Mouse (Mus musculus): ENCODE measurements at regions not wholly inside any gene's neighbourhood (a gene's known extent, or its start where the extent isn't known, plus 50 kb on each side); places are given as distances from the start of the nearest gene placed in this dataset.

GRCm38 (mm10) chr5:90164434-90164833 is 59.4 kb downstream of the Cox18 start:
- H3K27ac ChIP-seq: no peak overlapping the region
- WGBS: 89% methylated on average over 8 of the region's 8 CpGs
- no peaks in the 10 kb centered on the region for H3K36me3 ChIP-seq
- no peak overlapping the region for H3K9ac ChIP-seq
- no peaks in the 10 kb centered on the region for H3K27me3 ChIP-seq
- H3K4me2 ChIP-seq: no peak overlapping the region
- no peaks in the 10 kb centered on the region for H3K9me3 ChIP-seq
- H3K4me1 ChIP-seq: no peaks in the 10 kb centered on the region
- no peak for ATAC-seq (ENCODE audit: insufficient number of reproducible peaks, low FRiP score, low TSS enrichment, low read depth)
- H3K4me3 ChIP-seq: no peak overlapping the region

GRCm38 (mm10) chr5:90163033-90163859 is 60.6 kb downstream of the Cox18 start:
- no peak overlapping the region for H3K27ac ChIP-seq
- H3K27me3 ChIP-seq: no peaks in the 10 kb centered on the region
- WGBS: 42% methylated on average over 18 of the region's 18 CpGs
- no peak overlapping the region for H3K9ac ChIP-seq
- H3K9me3 ChIP-seq: no peaks in the 10 kb centered on the region
- H3K4me2 ChIP-seq: no peak overlapping the region
- H3K36me3 ChIP-seq: no peaks in the 10 kb centered on the region
- no peak for ATAC-seq (ENCODE audit: insufficient number of reproducible peaks, low FRiP score, low TSS enrichment, low read depth)
- no peaks in the 10 kb centered on the region for H3K4me1 ChIP-seq
- H3K4me3 ChIP-seq: no peak overlapping the region

- H3K27ac ChIP-seq: no peak overlapping the region
- WGBS: 43% methylated on average over 4 of the region's 4 CpGs
- no peak overlapping the region for H3K4me3 ChIP-seq
- no peaks in the 10 kb centered on the region for H3K27me3 ChIP-seq
- H3K36me3 ChIP-seq: no peaks in the 10 kb centered on the region
- no peaks in the 10 kb centered on the region for H3K4me1 ChIP-seq
- H3K9me3 ChIP-seq: no peaks in the 10 kb centered on the region
- H3K9ac ChIP-seq: no peak overlapping the region
- ATAC-seq (ENCODE audit: insufficient number of reproducible peaks, low FRiP score, low TSS enrichment, low read depth): no peak
- no peak overlapping the region for H3K4me2 ChIP-seq
These were observed 63.5 kb downstream of the Cox18 start for GRCm38 (mm10) chr5:90160281-90160680.

GRCm38 (mm10) chr5:90156522-90156921 is 67.3 kb downstream of the Cox18 start:
- no peaks in the 10 kb centered on the region for H3K36me3 ChIP-seq
- H3K4me1 ChIP-seq: peaks cover 4% of the 10 kb centered on the region; the same call in 1 of the 2 replicates
- H3K9me3 ChIP-seq: no peaks in the 10 kb centered on the region
- H3K9ac ChIP-seq: no peak overlapping the region
- H3K27me3 ChIP-seq: no peaks in the 10 kb centered on the region
- H3K4me2 ChIP-seq: no peak overlapping the region
- WGBS: 91% methylated on average over 4 of the region's 4 CpGs
- H3K27ac ChIP-seq: no peak overlapping the region
- no peak for ATAC-seq (ENCODE audit: insufficient number of reproducible peaks, low FRiP score, low TSS enrichment, low read depth)
- no peak overlapping the region for H3K4me3 ChIP-seq

GRCm38 (mm10) chr5:90149611-90150532 is 73.9 kb downstream of the Cox18 start:
- ATAC-seq (ENCODE audit: insufficient number of reproducible peaks, low FRiP score, low TSS enrichment, low read depth): no peak
- Histone ChIP-seq H3K36me3 (no peaks in the 10 kb centered on the region), H3K9me3 (no peaks in the 10 kb centered on the region), H3K4me1 (peaks cover 4% of the 10 kb centered on the region; the same call in 1 of the 2 replicates), H3K27me3 (no peaks in the 10 kb centered on the region), H3K9ac (no peak overlapping the region), H3K4me3 (no peak overlapping the region), H3K27ac (no peak overlapping the region), H3K4me2 (no peak overlapping the region)
- WGBS: 57% methylated on average over 22 of the region's 22 CpGs

- 0 out of 2 replicates have a peak overlapping the region, but pooled peaks have one; percentile 2 for H3K27ac ChIP-seq
- no peak overlapping the region for H3K4me3 ChIP-seq
- no peaks in the 10 kb centered on the region for H3K9me3 ChIP-seq
- H3K9ac ChIP-seq: no peak overlapping the region
- H3K36me3 ChIP-seq: no peaks in the 10 kb centered on the region
- no peak for ATAC-seq (ENCODE audit: insufficient number of reproducible peaks, low FRiP score, low TSS enrichment, low read depth)
- WGBS: 64% methylated on average over 7 of the region's 7 CpGs
- H3K4me2 ChIP-seq: no peak overlapping the region
- H3K4me1 ChIP-seq: no peaks in the 10 kb centered on the region
- no peaks in the 10 kb centered on the region for H3K27me3 ChIP-seq
These were observed 87.8 kb downstream of the Cox18 start for GRCm38 (mm10) chr5:90135971-90136370.

GRCm38 (mm10) chr5:90107036-90107435 is 116.8 kb downstream of the Cox18 start:
- Histone ChIP-seq H3K9ac (no peak overlapping the region), H3K4me3 (no peak overlapping the region), H3K36me3 (no peaks in the 10 kb centered on the region), H3K9me3 (no peaks in the 10 kb centered on the region), H3K27ac (no peak overlapping the region), H3K4me1 (no peaks in the 10 kb centered on the region), H3K4me2 (no peak overlapping the region), H3K27me3 (no peaks in the 10 kb centered on the region)
- 100% methylated on average over 1 of the region's 1 CpGs for WGBS
- no peak for ATAC-seq (ENCODE audit: insufficient number of reproducible peaks, low FRiP score, low TSS enrichment, low read depth)

GRCm38 (mm10) chr5:90104672-90105071 is 119.1 kb downstream of the Cox18 start:
- Histone ChIP-seq H3K9ac (no peak overlapping the region), H3K27ac (no peak overlapping the region), H3K36me3 (no peaks in the 10 kb centered on the region), H3K4me1 (no peaks in the 10 kb centered on the region), H3K9me3 (no peaks in the 10 kb centered on the region), H3K27me3 (no peaks in the 10 kb centered on the region), H3K4me3 (no peak overlapping the region), H3K4me2 (no peak overlapping the region)
- ATAC-seq (ENCODE audit: insufficient number of reproducible peaks, low FRiP score, low TSS enrichment, low read depth): no peak
- WGBS: 63% methylated on average over 7 of the region's 7 CpGs

GRCm38 (mm10) chr5:90088541-90088940 is 135.3 kb downstream of the Cox18 start:
- Histone ChIP-seq H3K9me3 (no peaks in the 10 kb centered on the region), H3K36me3 (no peaks in the 10 kb centered on the region), H3K27ac (no peak overlapping the region), H3K4me2 (no peak overlapping the region), H3K4me1 (no peaks in the 10 kb centered on the region), H3K9ac (no peak overlapping the region), H3K27me3 (no peaks in the 10 kb centered on the region), H3K4me3 (no peak overlapping the region)
- WGBS: 73% methylated on average over 7 of the region's 7 CpGs
- no peak for ATAC-seq (ENCODE audit: insufficient number of reproducible peaks, low FRiP score, low TSS enrichment, low read depth)

GRCm38 (mm10) chr5:90086491-90086890 is 137.3 kb downstream of the Cox18 start:
- Histone ChIP-seq H3K27ac (no peak overlapping the region), H3K4me1 (no peaks in the 10 kb centered on the region), H3K9me3 (no peaks in the 10 kb centered on the region), H3K4me3 (no peak overlapping the region), H3K27me3 (no peaks in the 10 kb centered on the region), H3K36me3 (no peaks in the 10 kb centered on the region), H3K4me2 (no peak overlapping the region), H3K9ac (no peak overlapping the region)
- 66% methylated on average over 6 of the region's 6 CpGs for WGBS
- ATAC-seq (ENCODE audit: insufficient number of reproducible peaks, low FRiP score, low TSS enrichment, low read depth): no peak

GRCm38 (mm10) chr5:90077025-90077536 is 146.7 kb downstream of the Cox18 start:
- no peak overlapping the region for H3K27ac ChIP-seq
- H3K9ac ChIP-seq: no peak overlapping the region
- H3K4me3 ChIP-seq: no peak overlapping the region
- ATAC-seq (ENCODE audit: insufficient number of reproducible peaks, low FRiP score, low TSS enrichment, low read depth): no peak
- no peaks in the 10 kb centered on the region for H3K27me3 ChIP-seq
- no peaks in the 10 kb centered on the region for H3K9me3 ChIP-seq
- no peaks in the 10 kb centered on the region for H3K4me1 ChIP-seq
- 87% methylated on average over 6 of the region's 6 CpGs for WGBS
- no peak overlapping the region for H3K4me2 ChIP-seq
- no peaks in the 10 kb centered on the region for H3K36me3 ChIP-seq

All from limb, embryonic 15.5 days (tissue).